Mouse (Mus musculus) ES-E14 (cell line): Measurements from ENCODE around the gene Fblim1. TPM values are rescaled to one million over a fixed set of nuclear protein-coding genes. Genes with fewer than 3 reads are reported as not detected.

Source experiments
- DNase-seq: peaks from one replicate; pipeline ENCODE4 v3.0.0-alpha.2; 2013; ENCODE audit warnings: low read depth, low spot score
- H3K27ac ChIP-seq: 2 replicates; pipeline ENCODE4 v1.5.1; 2012; ENCODE audit warnings: low read depth, mild to moderate bottlenecking, low read length, moderate library complexity, mixed read lengths; ENCODE audit not compliant: poor library complexity, insufficient read depth, severe bottlenecking
- H3K36me3 ChIP-seq: 2 replicates; pipeline ENCODE4 v1.6.1; 2012; ENCODE audit warnings: mild to moderate bottlenecking, low read length, moderate library complexity, mixed read lengths; ENCODE audit not compliant: control insufficient read depth, poor library complexity, insufficient read depth, severe bottlenecking
- H3K4me1 ChIP-seq, 2 experiments: fragments of 150-350 bp in 1 of 2; sonication (generic) in 1 of 2; 2 replicates each; pipeline ENCODE4 v1.6.1; 2012; ENCODE audit warnings: low read length in 2 of 2, mild to moderate bottlenecking in 1 of 2, mixed read lengths in 1 of 2; ENCODE audit not compliant: control insufficient read depth in 2 of 2, insufficient read depth in 2 of 2, poor library complexity in 1 of 2
- H3K4me3 ChIP-seq, 2 experiments: fragments of 150-350 bp in 1 of 2; sonication (generic) in 1 of 2; 2 replicates each; pipeline ENCODE4 v1.5.1; 2012; ENCODE audit warnings: low read length in 2 of 2, low read depth in 1 of 2, mild to moderate bottlenecking in 1 of 2, mixed read lengths in 1 of 2; ENCODE audit not compliant: insufficient read depth in 1 of 2, poor library complexity in 1 of 2, severe bottlenecking in 1 of 2
- H3K9ac ChIP-seq: 2 replicates; pipeline ENCODE4 v1.6.1; 2012; ENCODE audit warnings: low read depth, mild to moderate bottlenecking, low read length, mixed read lengths; ENCODE audit not compliant: poor library complexity, insufficient read depth, severe bottlenecking
- H3K9me3 ChIP-seq: fragments of 150-350 bp; sonication (generic); 2 replicates; pipeline ENCODE4 v1.6.1; 2012; ENCODE audit warnings: low read depth, mild to moderate bottlenecking, low read length; ENCODE audit not compliant: control insufficient read depth, insufficient read depth
- CHD2 ChIP-seq: IDR thresholded peaks from 2 replicates; pipeline ENCODE4 v1.6.1; 2014; ENCODE audit warnings: mild to moderate bottlenecking, low read depth, low read length, inconsistent platforms
- HCFC1 ChIP-seq: IDR thresholded peaks from 2 replicates; pipeline ENCODE4 v1.6.1; 2012; ENCODE audit warnings: low read length, inconsistent platforms, borderline replicate concordance; ENCODE audit not compliant: insufficient read depth
- MAFK ChIP-seq: IDR thresholded peaks from 2 replicates; pipeline ENCODE4 v1.6.1; 2014; ENCODE audit warnings: mild to moderate bottlenecking, low read depth, low read length, inconsistent platforms; ENCODE audit not compliant: insufficient read depth
- ZC3H11A ChIP-seq: IDR thresholded peaks from 2 replicates; pipeline ENCODE4 v1.6.1; 2012; ENCODE audit warnings: low read depth, mild to moderate bottlenecking, inconsistent platforms, low read length, borderline replicate concordance
- ZNF384 ChIP-seq: IDR thresholded peaks from 2 replicates; pipeline ENCODE4 v1.6.1; 2012; ENCODE audit warnings: low read depth, low read length, inconsistent platforms
- in situ Hi-C, 2 experiments: fragments of 600-800 bp; cut with MboI; formaldehyde crosslinking; loops; one replicate each; pipeline ENCODE4 v1.15.1; 2025; ENCODE audit warnings: low sequenced_read_pairs in 2 of 2, inconsistent platforms in 1 of 2; ENCODE audit not compliant: unreplicated experiment in 2 of 2
- total RNA-seq: library from RNA; depleted of rRNA; stranded (reverse); fragments of 300-350 nt; gene quantifications from 2 replicates; pipeline ENCODE4 v1.2.3, GENCODE M21; 2012

The Fblim1 gene
- total RNA-seq, 1 experiment: 71.3 TPM

DNA sequence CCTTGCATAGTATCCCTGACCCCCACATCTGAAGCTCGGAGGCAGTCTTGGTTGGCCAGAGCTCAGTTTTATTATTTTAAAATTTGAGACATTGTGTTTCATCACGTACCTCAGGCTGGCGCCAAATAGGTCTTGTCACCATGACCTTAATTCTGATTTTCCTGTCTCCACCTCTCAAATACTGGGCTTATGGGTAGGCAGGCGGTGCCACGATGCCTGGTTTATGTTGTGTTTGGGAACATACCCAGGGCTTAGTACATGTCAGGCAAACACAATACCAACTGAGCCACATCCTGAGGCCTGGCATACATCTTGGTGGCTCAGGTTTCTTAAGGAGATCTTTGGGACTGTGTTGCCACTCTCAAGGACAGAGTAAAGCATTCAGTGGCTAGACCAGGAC, 16.7 kb upstream of the Fblim1 start:
- Histone ChIP-seq H3K4me3 (no peak overlapping the region), H3K9ac (no peak overlapping the region), H3K4me1 (peaks cover 0 to 13% of the 10 kb centered on the region in 2 experiments; a peak in 3 of 4 replicates), H3K36me3 (no peaks in the 10 kb centered on the region), H3K27ac (no peak overlapping the region), H3K9me3 (no peaks in the 10 kb centered on the region)
- in situ Hi-C loops: no loop called here
- no peak for DNase-seq
- TF ChIP-seq CHD2 (no peak), HCFC1 (no peak), ZNF384 (no peak), MAFK (no peak), ZC3H11A (no peak)

DNA sequence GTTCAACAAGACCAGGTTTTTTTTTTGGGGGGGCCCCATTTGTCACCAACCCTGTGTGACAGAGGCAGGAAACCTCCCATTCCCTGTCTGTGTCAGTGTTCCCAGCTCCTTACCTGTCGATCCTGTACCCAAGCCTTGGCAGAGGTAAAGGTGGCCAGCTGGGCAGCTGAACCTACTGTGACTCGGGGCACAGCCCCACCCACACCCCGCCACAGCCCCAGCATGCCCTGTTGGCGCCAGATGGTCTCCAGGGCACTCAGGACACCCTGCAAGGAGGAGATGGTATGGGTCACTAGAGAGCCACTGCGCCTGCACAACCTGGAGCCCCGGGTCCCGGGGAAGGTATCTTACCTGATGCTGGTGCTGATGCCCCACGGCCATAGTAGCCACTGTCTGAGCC, 16.2 kb upstream of the Fblim1 start:
- H3K36me3 ChIP-seq: no peaks in the 10 kb centered on the region
- H3K4me3 ChIP-seq: no peak overlapping the region
- H3K9ac ChIP-seq: no peak overlapping the region
- in situ Hi-C loops: no loop called here
- H3K27ac ChIP-seq: no peak overlapping the region
- no peaks in the 10 kb centered on the region for H3K9me3 ChIP-seq
- DNase-seq: no peak
- TF ChIP-seq ZC3H11A (no peak), CHD2 (no peak), MAFK (no peak)
- peaks cover 0 to 13% of the 10 kb centered on the region in 2 experiments; a peak in 3 of 4 replicates for H3K4me1 ChIP-seq

DNA sequence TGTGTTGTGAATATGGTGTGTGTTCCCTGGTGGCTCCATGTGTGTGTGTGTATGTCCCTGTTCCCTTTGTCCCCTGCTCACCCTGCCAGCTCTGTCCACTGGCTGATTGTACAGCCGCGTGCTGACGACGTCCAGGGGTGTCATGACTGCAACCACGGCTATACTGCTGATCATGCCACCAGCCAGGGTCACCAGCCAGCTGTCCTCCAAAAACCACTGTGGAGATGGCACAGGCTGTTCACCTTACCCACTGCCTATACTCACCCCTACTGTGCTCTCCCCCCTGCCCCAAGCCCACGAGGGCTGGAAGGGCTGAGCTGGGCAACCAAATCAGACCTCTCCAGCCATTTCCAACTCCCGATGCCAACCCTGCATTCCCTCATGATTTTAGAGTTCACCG, 15.4 kb upstream of the Fblim1 start:
- Histone ChIP-seq H3K9ac (no peak overlapping the region), H3K4me1 (peaks cover 0 to 12% of the 10 kb centered on the region in 2 experiments; a peak in 3 of 4 replicates), H3K4me3 (no peak overlapping the region), H3K36me3 (peaks cover under 1% of the 10 kb centered on the region; the same call in 1 of the 2 replicates), H3K27ac (no peak overlapping the region), H3K9me3 (no peaks in the 10 kb centered on the region)
- TF ChIP-seq ZNF384 (no peak), ZC3H11A (no peak), MAFK (no peak), CHD2 (no peak), HCFC1 (no peak)
- in situ Hi-C loops: no loop called here
- DNase-seq: no peak

DNA sequence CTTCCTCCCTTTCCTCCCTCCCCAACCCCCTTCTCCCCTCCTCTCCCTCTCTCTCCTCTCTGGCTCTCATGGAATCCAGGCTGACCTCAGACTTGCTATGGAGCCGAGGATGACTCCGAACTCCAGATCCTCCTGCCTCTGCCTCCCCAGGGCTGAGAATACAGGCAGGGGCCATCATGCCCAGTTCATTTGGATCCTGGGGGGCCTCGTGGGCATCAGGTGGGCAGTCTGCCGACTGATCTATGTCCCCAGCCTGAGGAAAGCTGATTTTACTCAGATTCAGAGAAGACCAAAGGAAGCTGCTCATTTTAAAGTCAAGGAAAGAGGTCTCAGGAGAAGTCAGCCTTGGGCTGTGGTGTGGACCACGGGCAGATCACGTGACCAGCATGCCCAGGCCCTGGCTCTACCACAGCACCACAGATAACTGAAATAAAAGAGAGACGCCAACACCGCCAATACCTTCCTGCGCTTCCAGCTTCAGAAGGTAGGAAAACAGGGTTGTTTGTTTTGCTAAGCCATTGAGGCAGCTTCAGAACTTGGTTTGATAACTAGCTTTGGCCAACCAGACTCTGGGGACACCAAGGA, 13.5 kb upstream of the Fblim1 start:
- H3K4me3 ChIP-seq: no peak overlapping the region
- no peak overlapping the region for H3K9ac ChIP-seq
- H3K9me3 ChIP-seq: no peaks in the 10 kb centered on the region
- DNase-seq: no peak
- no peak for TF ChIP-seq ZNF384
- no peak for TF ChIP-seq CHD2
- no peak for TF ChIP-seq MAFK
- TF ChIP-seq HCFC1: no peak
- no peak for TF ChIP-seq ZC3H11A
- peaks cover 2% of the 10 kb centered on the region; the same call in 1 of the 2 replicates for H3K36me3 ChIP-seq
- H3K4me1 ChIP-seq: peaks cover 0 to 13% of the 10 kb centered on the region in 2 experiments; a peak in 2 of 4 replicates
- in situ Hi-C loops: no loop called here
- no peak overlapping the region for H3K27ac ChIP-seq
